Mouse (Mus musculus) thymus, adult 2 months (tissue): Measurements from ENCODE around the gene Larp6.

Source experiments
- CTCF ChIP-seq: fragments of 200-500 bp; IDR thresholded peaks from 2 replicates; pipeline ENCODE4 v1.5.1; 2012; ENCODE audit warnings: mild to moderate bottlenecking, control low read depth, low read length, moderate library complexity, borderline replicate concordance; ENCODE audit not compliant: control insufficient read depth, poor library complexity, insufficient read depth; ENCODE audit errors: extremely low read depth
- POLR2A ChIP-seq: fragments of 200-500 bp; IDR thresholded peaks from 2 replicates; pipeline ENCODE4 v1.6.1; 2012; ENCODE audit warnings: mild to moderate bottlenecking, low read length, control low read depth, moderate library complexity; ENCODE audit not compliant: control insufficient read depth, poor library complexity, insufficient read depth; ENCODE audit errors: extremely low read depth

GRCm38 (mm10) chr9:60714191-60714590 lies 1.4 kb downstream of the Larp6 start:
- TF ChIP-seq POLR2A (no peak), CTCF (no peak)
